ENCODE assay signal across 8 mouse cellular contexts in the genomic region with DNA sequence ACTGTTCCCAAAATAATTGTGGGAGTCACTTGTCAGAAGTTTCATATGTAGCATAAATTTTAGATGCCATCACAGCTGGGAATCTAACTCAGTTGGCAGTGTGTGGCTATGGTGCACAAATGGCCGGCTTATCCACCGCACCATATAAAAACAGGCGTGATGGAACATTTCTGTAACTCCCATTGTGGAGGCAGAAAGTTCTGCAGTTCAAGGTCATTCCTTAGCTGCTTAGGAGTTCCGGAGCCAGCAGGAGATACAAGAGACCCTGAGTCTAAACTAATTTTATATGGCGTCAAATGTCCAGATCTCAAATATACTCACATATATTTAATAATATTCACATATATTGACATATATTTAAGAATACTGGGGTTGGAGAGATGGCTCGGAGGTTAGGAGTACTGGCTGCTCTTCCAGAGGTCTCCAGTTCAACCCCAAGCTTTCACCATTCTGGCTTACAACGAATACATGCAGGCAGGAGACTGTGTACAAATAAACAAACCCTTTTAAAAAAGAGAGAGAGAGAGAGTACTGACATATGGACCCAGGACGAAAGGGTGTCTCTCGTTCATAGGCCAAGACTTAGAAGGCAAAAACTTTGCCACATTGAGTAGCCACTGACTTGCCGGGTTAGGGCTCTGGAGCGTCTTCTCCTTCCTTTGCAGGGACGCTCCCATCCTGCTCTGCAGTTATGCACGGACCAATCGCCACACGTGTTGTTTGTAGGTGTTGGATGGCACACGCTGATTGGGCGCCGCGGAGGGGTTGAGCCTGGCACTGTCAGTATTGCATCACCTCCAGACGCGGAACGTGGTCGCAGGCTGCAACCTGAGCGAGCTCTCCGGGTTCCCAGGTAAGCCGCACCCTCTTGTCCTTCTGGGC. TPM values are rescaled to one million over a fixed set of nuclear protein-coding genes. Genes with fewer than 3 reads are reported as not detected.
A peak's percentile ranks its signal among the peaks of the same experiment; 100 is the strongest.
DNase-seq lines count a peak whose midpoint lies in the region; ATAC-seq and TF ChIP-seq lines count a peak whose summit lies in the region.

A gene (plus strand): TSS at position 750 of the 882 bp plus-strand sequence.

- peak within 1 kb of the TSS; percentile 91 for H3K27ac ChIP-seq in hindbrain, embryonic 10.5 days
- peak within 1 kb of the TSS; percentile 51 for H3K27ac ChIP-seq in lung, postnatal 0 days (ENCODE audit: low read length)

- 0 out of 2 replicates have a peak, but pooled peaks have one; percentile 16 for TF ChIP-seq EP300 in lung, postnatal 0 days (IDR thresholded peaks at IDR 0.05)

- TF ChIP-seq CTCF in lung, postnatal 0 days (IDR thresholded peaks at IDR 0.05): no peak

- H3K4me3 ChIP-seq in hindbrain, embryonic 10.5 days: peak within 1 kb of the TSS; percentile 88
- peak within 1 kb of the TSS; percentile 60 for H3K4me3 ChIP-seq in lung, postnatal 0 days (ENCODE audit: low read depth, low read length)

- H3K9ac ChIP-seq in lung, postnatal 0 days (replicated peaks; ENCODE audit: low read depth): peak within 1 kb of the TSS; percentile 64

- peak; percentile 100 for ATAC-seq in frontal cortex, adult (ENCODE audit: low TSS enrichment)
- ATAC-seq in lung, postnatal 0 days: peak; percentile 100

- 6% methylated on average over 26 of the region's 26 CpGs for WGBS in hindbrain, embryonic 10.5 days
- 4% methylated on average over 26 of the region's 26 CpGs for WGBS in lung, postnatal 0 days

- no peaks in the 10 kb centered on the region for H3K27me3 ChIP-seq in hindbrain, embryonic 10.5 days (ENCODE audit: insufficient read depth, poor library complexity, severe bottlenecking)
- H3K27me3 ChIP-seq in lung, postnatal 0 days (replicated peaks; ENCODE audit: insufficient read depth, low read length): no peaks in the 10 kb centered on the region

- H3K4me2 ChIP-seq in lung, postnatal 0 days (replicated peaks; ENCODE audit: low read depth, low read length): peak within 1 kb of the TSS; percentile 72

- peaks cover 27% of the 10 kb centered on the region for H3K4me1 ChIP-seq in hindbrain, embryonic 10.5 days (replicated peaks)
- H3K4me1 ChIP-seq in lung, postnatal 0 days (ENCODE audit: insufficient read depth, low read depth, low read length): peaks cover 3% of the 10 kb centered on the region; the same call in 1 of the 2 replicates

- DNase-seq in MN1 (ENCODE audit: low spot score): peak; percentile 98
- DNase-seq in cerebellum, adult 9-10 months: peak; percentile 99
- peak; percentile 99 for DNase-seq in hindbrain, embryonic 10.5 days (ENCODE audit: low spot score)
- peak; percentile 99 for DNase-seq in layer of hippocampus, adult 9-11 months
- DNase-seq in lung, postnatal 0 days (ENCODE audit: low spot score): peak; percentile 98
- DNase-seq in ovary, postnatal 14 days (ENCODE audit: low spot score): peak; percentile 99
- peak; percentile 98 for DNase-seq in thymus, postnatal 14 days

- H3K9me3 ChIP-seq in hindbrain, embryonic 10.5 days: no peaks in the 10 kb centered on the region
- H3K9me3 ChIP-seq in lung, postnatal 0 days (ENCODE audit: low read length): no peaks in the 10 kb centered on the region

- H3K36me3 ChIP-seq in hindbrain, embryonic 10.5 days: peaks cover 46% of the 10 kb centered on the region
- H3K36me3 ChIP-seq in lung, postnatal 0 days (ENCODE audit: insufficient read depth, low read length): 0 out of 2 replicates have a peak, but pooled peaks cover 5% of the 10 kb centered on the region

RNA-seq across cellular contexts. Expression of the gene that starts here (rescaled TPM):
- 98.0 and 111 TPM in 2 replicates for polyA plus RNA-seq in hindbrain, embryonic 10.5 days (2016; fragmentation: Nextera tagmentation; extraction: Ambion mirVana)
- polyA plus RNA-seq in lung, postnatal 0 days (2015; fragmentation: Nextera tagmentation; extraction: Ambion mirVana): 15.1 and 16.5 TPM in 2 replicates

Comparison
In these comparisons a context has a peak if more than half of its experiments do, and no peak if none do; other contexts are left out.
1. Peak in every context shown above with its lines: DNase-seq, ATAC-seq, H3K4me3 ChIP-seq and H3K27ac ChIP-seq.